Mouse (Mus musculus) bone marrow, adult 2 months (tissue): ENCODE data around the gene Hspb11. TPM values are rescaled to one million over a fixed set of nuclear protein-coding genes. Genes with fewer than 3 reads are reported as not detected.
A peak's percentile ranks its signal among the peaks of the same experiment; 100 is the strongest.

Experiments used
- H3K27ac ChIP-seq: fragments of 200-500 bp; 2 replicates; pipeline ENCODE4 v1.5.1; 2012; ENCODE audit warnings: low read depth, mild to moderate bottlenecking, control low read depth, inconsistent platforms, low read length; ENCODE audit not compliant: control insufficient read depth, poor library complexity, insufficient read depth
- H3K4me1 ChIP-seq: fragments of 200-500 bp; 2 replicates; pipeline ENCODE4 v1.6.1; 2011; ENCODE audit warnings: low read length; ENCODE audit not compliant: control insufficient read depth, insufficient read depth
- H3K4me3 ChIP-seq: fragments of 200-500 bp; replicated peaks from 2 replicates; pipeline ENCODE3; 2011; ENCODE audit warnings: mild to moderate bottlenecking, low read depth, low read length, control low read depth; ENCODE audit not compliant: control insufficient read depth
- CTCF ChIP-seq: fragments of 200-500 bp; IDR thresholded peaks from 2 replicates; pipeline ENCODE4 v1.5.1; 2011; ENCODE audit warnings: low read length, control low read depth; ENCODE audit not compliant: control insufficient read depth, insufficient read depth
- POLR2A ChIP-seq: fragments of 200-500 bp; IDR thresholded peaks from 2 replicates; pipeline ENCODE4 v1.6.1; 2011; ENCODE audit warnings: low read depth, mild to moderate bottlenecking, control low read depth, low read length, borderline replicate concordance; ENCODE audit not compliant: control insufficient read depth
- WGBS: fragments of 180-500 bp; shearing (Covaris S2); methylation state at CpG from one replicate; pipeline ENCODE4 v1.1.7; 2018; 5-methylcytosine and 5-hydroxymethylcytosine counted together
- polyA plus RNA-seq: library from polyadenylated mRNA; stranded (reverse); fragments of >200 nt; gene quantifications from 2 replicates; pipeline ENCODE4 v1.2.4, GENCODE M21; 2011; ENCODE audit warnings: low replicate concordance; ENCODE audit not compliant: missing spikeins, insufficient read depth, insufficient read length

The Hspb11 gene
- polyA plus RNA-seq, 1 experiment = 2.7 TPM

DNA sequence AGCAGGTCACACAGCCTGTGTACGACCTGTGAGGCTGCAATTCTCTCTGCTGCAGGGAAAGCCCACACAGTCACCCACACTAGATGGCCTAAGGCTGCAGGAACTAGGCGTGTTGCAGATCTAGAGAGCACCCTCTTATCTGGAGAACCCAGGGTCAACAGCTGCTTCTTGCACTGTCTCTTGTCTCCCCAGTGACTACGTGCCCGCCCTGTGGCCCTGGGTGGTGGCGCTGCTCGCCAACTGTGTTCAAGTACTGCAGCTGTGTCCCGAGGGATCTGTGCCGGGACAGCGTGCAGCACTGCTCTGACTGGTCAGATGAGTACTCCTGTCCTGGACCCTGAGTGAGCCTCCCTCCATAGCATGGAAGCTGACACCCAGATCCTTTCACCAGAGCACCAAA, 35.8 kb upstream of the Hspb11 start:
- Histone ChIP-seq H3K4me3 (no peak overlapping the region), H3K4me1 (peaks cover 5% of the 10 kb centered on the region), H3K27ac (peak overlapping the region; percentile 46)
- 59% methylated on average over 9 of the region's 9 CpGs for WGBS
- TF ChIP-seq POLR2A (peak; percentile 44; the same call in 1 of the 2 replicates), CTCF (peak; percentile 22; the same call in 1 of the 2 replicates)

DNA sequence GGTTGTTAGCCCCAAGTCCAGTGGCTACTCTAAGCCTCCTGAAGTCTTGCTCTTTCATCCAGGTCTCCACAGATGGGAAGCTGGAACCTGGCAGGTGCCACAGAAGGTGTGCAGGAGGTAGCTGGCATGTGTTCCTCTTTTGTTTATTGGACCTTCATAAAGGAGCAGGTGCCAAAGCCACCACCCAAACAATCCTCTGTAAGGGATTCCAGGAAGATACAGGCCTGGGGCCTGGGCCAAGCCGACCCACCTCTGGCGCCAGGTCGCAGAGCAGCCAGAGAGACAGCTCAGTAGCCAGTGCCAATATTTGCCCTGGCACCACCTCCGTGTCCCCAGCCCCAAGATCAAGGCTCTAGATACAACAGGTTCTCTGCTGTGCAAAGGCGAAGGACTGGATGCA, 31.9 kb upstream of the Hspb11 start:
- Histone ChIP-seq H3K4me1 (peaks cover 1% of the 10 kb centered on the region; the same call in 1 of the 2 replicates), H3K27ac (no peak overlapping the region), H3K4me3 (no peak overlapping the region)
- TF ChIP-seq POLR2A (no peak), CTCF (no peak)
- WGBS = 65% methylated on average over 5 of the region's 5 CpGs

DNA sequence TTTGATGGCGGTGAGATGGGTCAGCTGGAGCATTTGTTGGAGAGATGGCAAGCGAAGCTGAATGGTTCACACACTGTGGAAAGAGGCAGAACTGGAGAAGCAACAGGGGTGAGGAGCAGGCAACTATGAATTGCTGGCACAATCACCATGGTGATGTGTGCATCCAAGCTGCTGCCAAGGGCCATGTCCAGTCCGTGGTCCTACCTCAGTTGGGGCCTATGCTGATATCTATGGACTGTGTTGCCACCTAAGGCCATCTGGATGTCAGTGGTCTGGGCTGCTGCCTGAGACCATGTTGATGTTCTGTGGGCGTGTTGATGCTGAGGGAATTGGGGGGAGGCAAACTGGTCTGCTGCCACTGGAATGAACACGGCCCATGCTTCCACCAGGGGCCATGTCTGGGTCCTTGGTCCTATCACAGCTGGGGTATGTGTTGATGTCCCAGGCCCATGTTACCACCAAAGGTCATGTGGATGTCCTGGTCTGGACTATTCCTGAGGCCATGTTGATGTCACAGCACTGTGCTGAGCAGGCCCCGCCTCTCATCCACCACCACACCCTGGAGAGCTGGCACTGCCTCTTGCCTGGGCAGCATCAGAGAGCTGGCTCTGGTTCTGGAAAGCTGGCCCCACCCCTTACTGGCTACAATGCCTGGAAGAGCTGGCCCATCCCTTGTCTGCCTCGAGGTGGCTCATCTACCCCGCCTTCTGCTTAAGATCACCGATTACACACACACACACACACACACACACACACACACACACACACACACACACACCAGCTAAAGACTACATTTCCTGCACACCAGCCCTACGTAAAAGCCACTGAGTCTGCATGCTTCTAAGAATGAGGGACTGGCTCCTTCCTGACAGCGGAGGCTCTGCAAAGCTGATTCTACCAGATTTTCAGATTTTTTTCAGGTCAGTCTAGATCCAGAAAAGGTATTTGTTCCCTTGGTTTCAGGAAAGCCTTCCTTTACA, 29.9 kb upstream of the Hspb11 start:
- 61% methylated on average over 11 of the region's 11 CpGs for WGBS
- no peak overlapping the region for H3K4me3 ChIP-seq
- no peak overlapping the region for H3K27ac ChIP-seq
- no peaks in the 10 kb centered on the region; the same call in 1 of the 2 replicates for H3K4me1 ChIP-seq
- TF ChIP-seq CTCF (no peak), POLR2A (no peak)

DNA sequence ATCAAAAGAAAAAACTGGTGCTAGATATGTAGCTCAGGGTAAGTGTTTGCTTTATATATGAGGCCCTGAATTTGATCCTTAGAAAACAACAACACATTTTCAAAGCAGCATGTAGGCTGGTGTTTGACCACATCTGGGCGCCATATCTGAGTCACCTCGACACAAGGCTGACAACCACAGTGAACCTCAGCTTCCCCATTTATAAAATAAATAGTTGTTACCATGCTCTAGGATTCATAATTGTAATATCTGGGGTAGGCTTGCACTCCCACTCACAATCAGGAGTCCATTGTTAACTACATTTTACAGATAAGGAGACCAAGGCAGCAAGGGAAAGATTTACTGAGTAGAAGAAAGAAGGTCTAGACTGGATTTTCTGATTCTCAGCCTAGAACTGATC, 27.1 kb upstream of the Hspb11 start:
- Histone ChIP-seq H3K4me3 (no peak overlapping the region), H3K4me1 (no peaks in the 10 kb centered on the region; the same call in 1 of the 2 replicates), H3K27ac (no peak overlapping the region)
- no peak for TF ChIP-seq CTCF
- TF ChIP-seq POLR2A = no peak
- WGBS = 17% methylated on average over 2 of the region's 2 CpGs

DNA sequence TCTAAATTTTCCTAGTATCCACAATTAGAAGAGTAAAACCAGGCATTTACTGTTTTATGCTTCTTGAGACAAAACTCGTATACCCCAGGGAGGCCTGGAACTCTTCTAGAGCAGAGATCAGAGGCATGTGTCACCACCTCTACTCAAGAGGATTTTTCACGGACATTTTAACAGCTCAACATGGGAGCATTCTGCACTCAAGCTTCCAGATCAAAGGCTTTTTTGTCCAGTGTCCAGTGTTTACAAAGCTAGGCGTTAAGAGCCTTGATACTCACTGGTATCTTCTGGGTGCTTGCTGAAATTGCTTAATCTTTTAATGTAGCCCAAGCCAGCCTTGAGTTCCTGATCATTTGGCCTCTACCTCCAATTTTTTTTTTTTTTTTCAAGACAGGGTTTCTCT, 21.2 kb upstream of the Hspb11 start:
- H3K4me1 ChIP-seq = no peaks in the 10 kb centered on the region
- 88% methylated on average over 3 of the region's 3 CpGs for WGBS
- TF ChIP-seq POLR2A (no peak), CTCF (no peak)
- no peak overlapping the region for H3K4me3 ChIP-seq
- no peak overlapping the region for H3K27ac ChIP-seq

DNA sequence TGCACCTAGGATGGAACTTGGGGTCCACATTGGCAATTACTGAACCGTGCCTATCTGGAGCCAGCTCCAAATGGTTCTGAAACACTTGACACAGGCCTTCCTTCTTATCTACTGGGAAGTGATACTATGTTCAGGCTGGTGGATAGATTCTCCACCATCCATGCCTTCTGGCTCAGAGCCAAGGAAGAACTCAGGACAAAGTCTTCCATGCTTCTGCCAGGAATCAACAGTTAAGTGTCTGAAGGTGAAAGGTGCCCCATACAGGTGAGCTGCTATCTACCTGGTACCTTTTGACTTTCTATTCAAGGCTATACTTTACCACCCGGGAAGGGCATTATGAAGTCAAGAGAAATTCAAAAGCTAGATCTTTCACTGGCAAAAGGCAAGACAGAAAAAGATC, 15.1 kb upstream of the Hspb11 start:
- TF ChIP-seq POLR2A = no peak
- no peak for TF ChIP-seq CTCF
- no peaks in the 10 kb centered on the region for H3K4me1 ChIP-seq
- 78% methylated on average over 2 of the region's 2 CpGs for WGBS

DNA sequence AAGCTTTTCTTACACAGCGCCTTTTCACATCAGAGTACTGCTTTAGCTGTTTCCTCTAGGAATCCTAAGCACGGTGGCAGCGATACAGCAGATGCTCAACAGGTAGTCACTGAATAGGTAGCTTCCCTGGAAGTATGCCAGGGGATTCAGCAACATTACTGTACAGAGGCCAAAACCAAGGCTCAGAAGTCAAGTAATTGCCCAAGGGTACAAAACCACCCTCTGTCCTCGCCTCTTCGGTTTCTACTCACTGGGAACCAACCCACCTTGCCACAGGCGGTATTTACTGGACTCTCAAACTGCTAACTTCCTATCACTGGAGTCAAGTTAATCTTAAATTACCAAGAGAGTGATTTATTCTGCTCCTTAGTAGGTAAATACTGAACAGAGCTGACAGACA, 13.2 kb upstream of the Hspb11 start:
- WGBS = 95% methylated on average over 6 of the region's 6 CpGs
- H3K4me3 ChIP-seq = no peak overlapping the region
- TF ChIP-seq POLR2A = no peak
- no peak for TF ChIP-seq CTCF
- H3K27ac ChIP-seq = no peak overlapping the region
- H3K4me1 ChIP-seq = no peaks in the 10 kb centered on the region; the same call in 1 of the 2 replicates

More for the DNA sequence above, 15.1 kb upstream of the Hspb11 start:
- Histone ChIP-seq H3K4me3 (no peak overlapping the region), H3K27ac (no peak overlapping the region)
